ENCODE assay signal across 8 mouse cellular contexts in genomic region chr9:20642101-20642895, GRCm38 (mm10). TPM values are rescaled to one million over a fixed set of nuclear protein-coding genes. Genes with fewer than 3 reads are reported as not detected.
DNase-seq lines count a peak whose midpoint lies in the region; ATAC-seq and TF ChIP-seq lines count a peak whose summit lies in the region.

TSS of gene Ubl5 (plus strand) at chr9:20642878.

- no peak for TF ChIP-seq CTCF in small intestine, adult 2 months (IDR thresholded peaks at IDR 0.05; ENCODE audit: extremely low read depth, insufficient read length, insufficient replicate concordance, low read depth, low read length)

- WGBS in forebrain, embryonic 16.5 days, result under 1% methylated on average over 51 of the region's 51 CpGs
- under 1% methylated on average over 51 of the region's 51 CpGs for WGBS in hindbrain, embryonic 11.5 days
- WGBS in small intestine, adult 2 months, result 1% methylated on average over 51 of the region's 51 CpGs

- H3K36me3 ChIP-seq in forebrain, embryonic 16.5 days (ENCODE audit: control insufficient read depth, insufficient read depth), result peaks cover 9% of the 10 kb centered on the region; the same call in 1 of the 2 replicates
- H3K36me3 ChIP-seq in hindbrain, embryonic 11.5 days (ENCODE audit: control insufficient read depth, insufficient read depth, low read length), result no peaks in the 10 kb centered on the region; the same call in 1 of the 2 replicates
- peaks cover 19% of the 10 kb centered on the region for H3K36me3 ChIP-seq in small intestine, adult 2 months (ENCODE audit: control insufficient read depth, insufficient read depth, low read length)

- peak within 1 kb of the TSS; percentile 56 for H3K27ac ChIP-seq in brown adipose tissue, adult 24 weeks (replicated peaks; ENCODE audit: low read depth, low read length)
- peak within 1 kb of the TSS; percentile 89 for H3K27ac ChIP-seq in forebrain, embryonic 16.5 days (ENCODE audit: low read length)
- H3K27ac ChIP-seq in hindbrain, embryonic 11.5 days (ENCODE audit: low read depth, low read length), result peak within 1 kb of the TSS; percentile 92
- H3K27ac ChIP-seq in small intestine, adult 2 months (ENCODE audit: insufficient read depth, low read depth, low read length), result peak within 1 kb of the TSS; percentile 73

- peaks cover 17% of the 10 kb centered on the region for H3K4me1 ChIP-seq in brown adipose tissue, adult 24 weeks (ENCODE audit: control insufficient read depth, insufficient read depth, insufficient read length, low read length)
- peaks cover 37% of the 10 kb centered on the region for H3K4me1 ChIP-seq in forebrain, embryonic 16.5 days (replicated peaks; ENCODE audit: control insufficient read depth, insufficient read depth, low read length)
- peaks cover 2% of the 10 kb centered on the region; the same call in 1 of the 2 replicates for H3K4me1 ChIP-seq in hindbrain, embryonic 11.5 days (replicated peaks; ENCODE audit: control insufficient read depth, insufficient read depth, low read length)
- peaks cover 2% of the 10 kb centered on the region; the same call in 1 of the 2 replicates for H3K4me1 ChIP-seq in small intestine, adult 2 months (ENCODE audit: control insufficient read depth, insufficient read depth, insufficient read length, low read length)

- H3K27me3 ChIP-seq in forebrain, embryonic 16.5 days (replicated peaks; ENCODE audit: control insufficient read depth, insufficient read depth, low read length), result no peaks in the 10 kb centered on the region
- no peaks in the 10 kb centered on the region for H3K27me3 ChIP-seq in hindbrain, embryonic 11.5 days (ENCODE audit: control insufficient read depth, insufficient read depth, low read length)
- H3K27me3 ChIP-seq in small intestine, adult 2 months (ENCODE audit: control insufficient read depth, insufficient read depth, low read length), result no peaks in the 10 kb centered on the region

- peak within 1 kb of the TSS; percentile 97 for H3K4me3 ChIP-seq in brown adipose tissue, adult 24 weeks (ENCODE audit: insufficient read depth, low read depth, low read length)
- H3K4me3 ChIP-seq in forebrain, embryonic 16.5 days (replicated peaks; ENCODE audit: low read length), result peak within 1 kb of the TSS; percentile 92
- H3K4me3 ChIP-seq in hindbrain, embryonic 11.5 days (ENCODE audit: low read depth, low read length), result peak within 1 kb of the TSS; percentile 83
- H3K4me3 ChIP-seq in small intestine, adult 2 months (ENCODE audit: low read depth, low read length), result peak within 1 kb of the TSS; percentile 88

- ATAC-seq in forebrain, embryonic 16.5 days, result peak; percentile 84
- ATAC-seq in hindbrain, embryonic 11.5 days (ENCODE audit: low FRiP score), result peak; percentile 89
- ATAC-seq in megakaryocyte, adult 5-6 weeks (ENCODE audit: poor library complexity, severe bottlenecking), result peak; percentile 24

- no peaks in the 10 kb centered on the region for H3K9me3 ChIP-seq in forebrain, embryonic 16.5 days (ENCODE audit: control insufficient read depth, low read length)
- H3K9me3 ChIP-seq in hindbrain, embryonic 11.5 days (ENCODE audit: control insufficient read depth, low read length), result no peaks in the 10 kb centered on the region

- peak within 1 kb of the TSS; percentile 75 for H3K9ac ChIP-seq in forebrain, embryonic 16.5 days (replicated peaks; ENCODE audit: low read depth, low read length)
- H3K9ac ChIP-seq in hindbrain, embryonic 11.5 days (ENCODE audit: low read depth, low read length), result peak within 1 kb of the TSS; percentile 84

- DNase-seq in frontal cortex, postnatal 10 days (ENCODE audit: low spot score in 2 of 2), result peak; percentile 85
- no peak for DNase-seq in frontal cortex, postnatal 36 days (ENCODE audit: low spot score in 2 of 2)
- DNase-seq in hindbrain, embryonic 11.5 days (ENCODE audit: low spot score), result peak; percentile 93
- DNase-seq in left cerebral cortex, adult 8-10 months (ENCODE audit: low spot score in 2 of 2), result no peak

- peak within 1 kb of the TSS; percentile 100 for H3K4me2 ChIP-seq in forebrain, embryonic 16.5 days (ENCODE audit: low read length)
- peak within 1 kb of the TSS; percentile 97 for H3K4me2 ChIP-seq in hindbrain, embryonic 11.5 days (replicated peaks; ENCODE audit: low read depth, low read length)

- TF ChIP-seq POLR2A in small intestine, adult 2 months (IDR thresholded peaks at IDR 0.05; ENCODE audit: low read depth, low read length), result no peak; the same call in 1 of the 2 replicates

RNA-seq across cellular contexts. Expression of gene Ubl5, which starts in this region (rescaled TPM):
- 257 and 293 TPM in 2 replicates for polyA plus RNA-seq in brown adipose tissue, adult 24 weeks (2012; ENCODE audit: insufficient read depth, insufficient read length, missing spikeins)
- 467 and 469 TPM in 2 replicates for polyA plus RNA-seq in forebrain, embryonic 16.5 days (2015; fragmentation: Nextera tagmentation; extraction: Ambion mirVana)
- 448 and 456 TPM in 2 replicates for polyA plus RNA-seq in hindbrain, embryonic 11.5 days (2014; fragmentation: Nextera tagmentation; extraction: Ambion mirVana)
- total RNA-seq in left cerebral cortex, adult 8-10 months (2022), result 100 to 1,000 TPM; 263 to 330 (median 301) TPM
- total RNA-seq in megakaryocyte, adult 5-6 weeks (2015), result 455 and 486 TPM in 2 replicates
- total RNA-seq in megakaryocyte, adult 5-6 weeks (2017), result 123 and 127 TPM in 2 replicates
- polyA plus RNA-seq in small intestine, adult 2 months (2012; rRNA removed), result 36.8 and 77.8 TPM in 2 replicates

Comparison
In these comparisons a context has a peak if more than half of its experiments do, and no peak if none do; other contexts are left out.
1. DNase-seq: peak in frontal cortex, postnatal 10 days (2 of 2) and hindbrain, embryonic 11.5 days (single experiment); none in frontal cortex, postnatal 36 days (0 of 2) and left cerebral cortex, adult 8-10 months (0 of 2).
2. ATAC-seq: peak in every context shown above with its lines; median percentile 89 in hindbrain, embryonic 11.5 days; 84 in forebrain, embryonic 16.5 days; 24 in megakaryocyte, adult 5-6 weeks.
3. Peak in every context shown above with its lines, with median percentiles within 50 percentile points of each other: H3K27ac ChIP-seq and H3K4me3 ChIP-seq.